Mouse (Mus musculus) urinary bladder, postnatal 14 days (tissue): ENCODE data around the gene Sacs.

Source experiments
- DNase-seq: peaks from one replicate; pipeline ENCODE4 v3.0.0; 2021; ENCODE audit warnings: low spot score

The Sacs gene

DNA sequence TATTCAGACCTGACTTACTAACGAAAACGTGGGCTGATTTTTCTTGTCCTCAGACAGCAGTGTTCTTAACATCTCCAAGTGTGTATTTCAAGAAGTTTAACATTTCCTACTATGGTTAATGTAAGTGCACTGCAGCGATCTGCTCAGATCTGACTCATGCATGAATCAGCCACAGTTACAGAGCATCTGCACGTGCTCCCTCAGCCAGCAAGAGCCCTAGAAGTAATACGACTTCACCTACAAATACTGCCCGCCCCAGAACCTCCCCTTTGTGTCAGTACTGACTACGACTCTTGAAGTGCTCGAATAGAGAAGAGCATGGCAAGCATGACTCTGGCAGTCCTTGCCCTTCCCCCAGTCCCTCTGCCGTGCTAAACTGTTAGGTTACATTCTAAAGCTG is 100.5 kb downstream of the Sacs start:
- DNase-seq: peak; percentile 22

DNA sequence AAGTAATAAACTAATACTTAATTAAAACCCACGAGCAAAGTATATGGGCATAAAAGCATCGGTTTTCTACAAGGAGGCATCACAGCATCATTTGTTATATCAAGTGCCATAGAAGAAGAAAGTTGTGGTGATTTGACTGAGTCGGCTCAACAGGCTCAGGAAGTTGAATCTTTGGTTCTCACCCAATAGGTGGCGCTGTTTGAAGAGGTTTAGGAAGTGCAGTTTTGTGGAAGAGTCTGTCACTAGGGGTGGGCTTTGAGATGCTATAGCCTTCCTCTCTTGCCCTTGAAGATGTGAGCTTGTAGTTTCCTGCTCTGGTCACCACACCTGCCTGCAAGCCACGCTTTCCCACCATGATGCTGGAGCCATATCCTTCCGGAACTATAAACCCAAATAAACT is 104.4 kb downstream of the Sacs start:
- DNase-seq: no peak

DNA sequence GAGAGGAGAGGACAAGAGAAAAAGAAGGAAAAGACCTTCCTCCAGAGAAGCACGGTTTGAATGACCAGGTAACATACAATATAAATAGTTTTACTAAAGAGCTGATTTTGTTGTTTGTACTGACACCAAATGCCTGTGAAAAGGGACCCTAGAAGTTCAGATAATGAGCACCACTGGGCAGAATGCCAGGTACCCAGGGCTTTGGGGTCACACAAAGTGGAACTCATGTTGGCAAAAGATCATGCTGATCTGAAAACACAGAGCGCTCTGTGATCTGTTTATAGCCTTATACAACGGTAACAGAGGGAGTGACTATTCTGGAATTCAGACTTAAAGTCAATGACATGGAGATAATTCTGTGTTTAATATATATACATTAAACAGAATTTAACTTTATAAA is 108.2 kb downstream of the Sacs start:
- no peak for DNase-seq

DNA sequence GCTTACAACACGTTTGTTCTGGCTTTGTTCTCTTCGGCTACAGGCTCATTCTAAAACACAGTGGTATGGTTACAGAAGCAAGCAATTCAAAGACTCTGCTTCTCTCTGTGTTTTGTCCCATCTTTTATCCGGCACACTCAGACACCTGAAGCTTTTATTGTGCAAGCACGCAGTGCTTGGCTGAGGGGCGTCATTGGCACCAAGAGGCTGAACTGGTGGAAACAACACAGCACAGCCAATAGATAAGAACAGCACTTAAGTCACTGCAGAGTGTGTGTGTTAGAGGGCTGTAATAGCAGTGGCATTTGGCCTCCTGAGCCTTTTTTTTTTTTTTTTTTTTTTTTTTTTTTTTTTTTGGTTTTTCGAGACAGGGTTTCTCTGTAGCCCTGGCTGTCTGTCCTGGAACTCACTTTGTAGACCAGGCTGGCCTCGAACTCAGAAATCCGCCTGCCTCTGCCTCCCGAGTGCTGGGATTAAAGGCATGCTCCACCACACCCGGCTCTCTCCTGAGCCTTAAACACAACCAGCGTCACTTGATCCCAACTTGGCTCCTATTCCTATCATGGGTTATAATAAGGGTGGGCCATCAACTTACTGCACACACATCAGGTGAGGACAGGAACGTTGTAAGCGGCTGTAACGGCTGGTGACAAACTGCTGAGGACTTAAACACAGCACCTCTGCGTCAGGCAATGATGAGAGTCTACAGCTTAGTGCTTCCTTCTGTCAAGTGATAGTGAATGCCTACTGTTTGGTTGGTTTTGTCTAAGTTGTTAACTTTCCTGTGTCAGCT is 114.5 kb downstream of the Sacs start:
- no peak for DNase-seq

DNA sequence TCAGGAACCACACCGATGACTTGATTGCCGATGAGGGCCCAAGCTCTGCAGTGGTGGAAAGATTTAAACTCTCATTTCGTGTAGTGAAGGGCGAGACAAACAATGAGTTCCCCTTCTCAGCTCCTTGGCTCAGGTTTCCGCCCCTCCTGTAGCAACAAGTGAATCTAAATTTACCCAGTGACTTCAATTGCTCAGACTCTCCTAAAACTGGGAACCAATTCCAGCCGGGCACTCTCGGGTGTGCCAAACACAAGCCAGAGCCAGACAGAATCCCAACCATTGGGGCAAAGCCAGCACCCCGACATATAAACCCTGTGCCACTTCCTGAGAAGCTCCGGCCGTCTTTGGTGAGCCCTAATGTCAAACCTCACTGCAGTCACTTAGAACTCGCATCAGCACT is 120.1 kb downstream of the Sacs start, which contains the start of gene Sgcg:
Sgcg (minus strand) TSS at position 139 of the 400 bp plus-strand sequence.
- no peak for DNase-seq

DNA sequence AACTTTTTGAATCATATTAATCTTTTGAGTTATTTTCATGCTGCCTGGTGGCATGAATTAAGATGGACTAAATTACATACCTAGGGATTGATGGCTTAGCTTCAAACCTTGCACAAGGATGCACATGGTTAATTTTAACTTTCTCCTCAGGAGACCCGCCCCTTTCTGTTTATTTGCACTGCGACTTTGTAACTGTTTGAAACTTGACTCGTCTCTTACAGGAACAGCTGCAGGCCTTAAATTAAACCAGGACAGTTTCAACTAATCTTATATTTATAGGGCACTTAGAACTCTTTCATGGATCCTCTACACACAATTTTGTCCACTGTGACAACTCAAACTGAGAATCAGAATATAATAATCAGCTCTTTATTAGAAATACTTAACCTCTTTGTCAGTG is 120.8 kb downstream of the Sacs start:
- DNase-seq: no peak

DNA sequence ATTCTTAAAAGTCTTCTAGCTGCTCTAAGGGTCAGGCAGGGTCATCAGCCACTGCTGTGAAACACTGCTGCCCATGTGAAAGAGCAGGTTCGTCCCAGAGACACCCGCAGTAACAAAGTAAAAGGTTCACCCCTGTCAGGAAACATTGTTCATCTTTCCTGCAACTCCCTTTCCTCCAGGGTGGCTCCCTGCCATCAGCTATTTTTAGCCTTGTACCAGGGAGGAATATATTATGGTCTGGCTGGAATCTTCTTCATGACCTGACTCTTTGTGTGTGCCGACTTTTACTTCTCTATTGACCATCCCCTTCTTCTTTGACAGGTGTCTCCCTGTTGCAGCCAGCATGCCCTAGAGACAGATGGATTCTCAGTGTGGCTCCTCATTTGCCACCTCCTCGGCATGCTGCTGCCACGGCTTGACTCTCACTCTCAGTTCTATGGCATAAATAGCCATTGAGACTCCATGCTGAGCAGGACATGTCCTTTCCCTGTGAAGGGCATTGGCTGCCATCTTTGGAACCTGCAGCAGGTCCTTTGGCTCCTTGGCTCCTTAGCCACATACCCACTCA is 129.7 kb downstream of the Sacs start:
- DNase-seq: no peak

DNA sequence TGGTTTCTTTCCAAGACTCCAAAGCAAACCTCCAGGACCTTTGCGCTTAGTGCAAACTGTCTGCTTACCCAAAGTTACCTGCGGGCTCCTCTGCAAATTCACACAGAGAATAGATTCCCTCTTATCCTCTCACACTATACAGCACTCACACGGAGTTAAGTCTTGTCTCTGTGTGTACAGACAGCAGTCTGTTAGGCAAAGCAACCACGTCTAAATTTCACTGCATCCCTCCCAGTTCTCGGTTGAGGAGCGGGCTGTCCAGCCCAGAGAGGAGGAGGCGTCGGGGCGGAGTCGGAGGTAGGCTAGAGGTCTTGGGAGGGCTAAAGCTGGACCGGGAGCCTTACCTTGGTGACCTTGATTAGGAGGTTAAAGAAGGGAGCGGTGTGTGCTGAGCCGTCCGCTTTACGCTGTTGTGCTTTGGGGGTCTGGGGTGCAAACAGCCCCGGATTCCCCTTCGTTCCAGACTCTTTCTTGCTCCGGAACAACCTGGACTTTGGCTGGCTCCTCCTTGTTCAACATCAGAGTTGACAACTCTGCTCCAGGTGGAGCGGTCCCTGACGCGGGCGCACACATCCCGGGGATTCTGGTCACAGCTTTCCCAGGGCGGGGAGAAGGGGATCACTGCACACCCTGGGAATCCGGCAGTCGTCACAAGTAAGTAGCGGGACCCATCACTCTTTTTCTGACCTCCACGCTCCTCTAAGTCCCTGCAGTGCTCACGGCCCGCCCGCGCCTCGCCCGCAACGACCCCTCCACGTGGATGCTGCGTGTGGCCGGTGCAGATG is 136.3 kb downstream of the Sacs start:
- no peak for DNase-seq

DNA sequence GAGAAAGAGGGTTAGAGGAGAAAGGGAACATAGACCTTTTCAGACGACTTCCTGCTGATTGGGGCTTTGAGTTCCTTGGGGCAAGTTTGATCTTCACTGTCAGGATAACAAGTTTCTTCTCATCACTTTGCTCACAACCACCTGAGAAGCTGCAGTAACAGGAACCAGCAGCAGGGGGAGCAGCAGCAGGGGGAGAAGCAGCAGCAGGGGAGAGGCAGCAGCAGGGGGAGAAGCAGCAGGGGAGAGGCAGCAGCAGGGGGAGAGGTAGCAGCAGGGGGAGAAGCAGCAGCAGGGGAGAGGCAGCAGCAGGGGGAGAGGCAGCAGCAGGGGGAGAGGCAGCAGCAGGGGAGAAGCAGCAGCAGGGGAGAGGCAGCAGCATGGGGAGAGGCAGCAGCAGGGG is 139.0 kb downstream of the Sacs start:
- DNase-seq: peak; percentile 51

DNA sequence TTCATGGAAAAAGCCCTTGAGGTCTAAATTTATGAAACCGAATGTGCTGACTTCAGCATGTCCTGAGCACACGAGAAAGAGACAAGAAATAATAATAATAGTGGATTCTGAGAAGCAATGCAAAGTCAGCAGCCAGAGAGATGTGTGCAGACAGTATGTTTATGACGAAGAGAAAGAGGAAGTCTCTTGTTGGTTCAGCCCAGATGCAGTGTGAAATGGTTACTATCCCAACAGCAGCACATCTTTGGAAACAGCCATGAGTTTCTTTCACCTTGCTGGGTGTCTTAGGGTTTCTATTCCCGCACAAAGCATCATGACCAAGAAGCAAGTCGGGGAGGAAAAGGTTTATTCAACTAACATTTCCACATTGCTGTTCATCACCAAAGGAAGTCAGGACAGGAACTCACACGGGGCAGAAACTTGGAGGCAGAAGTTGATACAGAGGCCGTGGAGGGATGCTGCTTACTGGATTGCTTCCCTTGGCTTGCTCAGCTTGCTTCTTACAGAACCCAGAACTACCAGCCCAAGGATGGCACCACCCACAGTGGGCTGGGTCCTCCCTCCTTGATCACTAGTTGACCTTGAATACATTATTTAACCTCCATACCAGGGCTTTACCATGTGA is 140.5 kb downstream of the Sacs start:
- DNase-seq: no peak

DNA sequence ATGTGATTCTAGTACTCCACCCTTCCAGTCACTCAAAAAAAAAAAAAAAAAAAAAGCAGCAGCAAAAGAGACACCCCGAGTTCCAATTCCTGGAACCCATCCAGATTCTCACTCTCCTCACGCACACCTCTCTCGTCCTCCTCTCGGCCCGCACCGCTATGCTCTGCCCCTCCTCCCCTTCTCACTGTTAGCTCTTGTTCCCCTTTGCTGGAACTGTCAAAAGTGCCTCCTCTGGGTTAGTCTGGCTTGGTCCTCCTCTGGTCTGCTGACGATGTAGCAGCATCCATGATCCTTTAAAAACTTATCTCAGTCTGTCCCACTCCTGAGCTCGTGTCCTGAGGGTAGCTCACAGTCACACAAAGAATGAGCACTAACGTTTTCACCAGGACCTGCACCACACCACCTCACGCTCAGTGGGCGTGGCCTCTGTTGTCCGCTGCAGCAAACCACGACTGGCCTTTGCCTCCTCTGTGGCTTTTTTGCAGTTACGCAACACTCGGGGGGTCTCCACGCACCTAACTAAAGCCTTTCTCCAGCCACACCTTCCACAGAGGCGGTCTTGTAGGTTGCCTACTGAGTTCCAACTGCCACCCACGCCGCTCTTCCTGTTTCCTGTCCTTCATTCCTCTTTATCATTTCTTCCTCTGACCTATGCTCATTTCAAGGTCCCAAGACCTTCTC is 150.5 kb downstream of the Sacs start:
- DNase-seq: no peak
